Comparison of ENCODE assay signal across 15 mouse cellular contexts in genomic region chr12:99462846-99463245, GRCm38 (mm10).
"Had no signal": no experiment of that assay in that cellular context is flagged by ENCODE, and none has a peak within 500 bp of the region (broad histone marks: within the 10 kb centered on the region; RNA-seq: fewer than 3 reads in every experiment).

No protein-coding gene starts in this region.

- H3K4me3 ChIP-seq: liver, embryonic 12.5 days; megakaryocyte, embryonic 14.5 days; midbrain, embryonic 10.5 days; midbrain, embryonic 12.5 days; neural tube, embryonic 13.5 days had no signal

- DNase-seq: lung, adult 18-20 months; lung, embryonic 14.5 days; lung, postnatal 4 days; midbrain, embryonic 14.5 days; right cerebral cortex, postnatal 14 days; thymus, adult 18-20 months; thymus, postnatal 14 days; thymus, postnatal 36 days had no signal

- H3K9me3 ChIP-seq: liver, embryonic 12.5 days; megakaryocyte, embryonic 14.5 days; midbrain, embryonic 10.5 days; midbrain, embryonic 12.5 days; neural tube, embryonic 13.5 days had no signal

- H3K27me3 ChIP-seq: liver, embryonic 12.5 days; midbrain, embryonic 12.5 days; neural tube, embryonic 13.5 days had no signal

- ATAC-seq: liver, embryonic 12.5 days; midbrain, embryonic 16.5 days had no signal

- H3K36me3 ChIP-seq: liver, embryonic 12.5 days; neural tube, embryonic 13.5 days had no signal

- H3K4me2 ChIP-seq: liver, embryonic 12.5 days; lung, embryonic 14.5 days; midbrain, embryonic 12.5 days; neural tube, embryonic 13.5 days had no signal

- H3K27ac ChIP-seq: liver, embryonic 12.5 days; liver, embryonic 14.5 days; midbrain, embryonic 10.5 days; midbrain, embryonic 12.5 days; neural tube, embryonic 13.5 days had no signal

- H3K9ac ChIP-seq: liver, embryonic 12.5 days; liver, embryonic 14.5 days; lung, embryonic 14.5 days; midbrain, embryonic 12.5 days; neural tube, embryonic 13.5 days had no signal
